Mouse (Mus musculus) right cerebral cortex, adult 2 months (tissue): ENCODE results near the gene Sema4b.
A peak's percentile ranks its signal among the peaks of the same experiment; 100 is the strongest.

Experiments
- DNase-seq, 2 experiments: peaks; one replicate each; pipeline ENCODE4 v3.0.0; 2021 to 2022; ENCODE audit warnings: low spot score in 2 of 2

Sema4b gene

DNA sequence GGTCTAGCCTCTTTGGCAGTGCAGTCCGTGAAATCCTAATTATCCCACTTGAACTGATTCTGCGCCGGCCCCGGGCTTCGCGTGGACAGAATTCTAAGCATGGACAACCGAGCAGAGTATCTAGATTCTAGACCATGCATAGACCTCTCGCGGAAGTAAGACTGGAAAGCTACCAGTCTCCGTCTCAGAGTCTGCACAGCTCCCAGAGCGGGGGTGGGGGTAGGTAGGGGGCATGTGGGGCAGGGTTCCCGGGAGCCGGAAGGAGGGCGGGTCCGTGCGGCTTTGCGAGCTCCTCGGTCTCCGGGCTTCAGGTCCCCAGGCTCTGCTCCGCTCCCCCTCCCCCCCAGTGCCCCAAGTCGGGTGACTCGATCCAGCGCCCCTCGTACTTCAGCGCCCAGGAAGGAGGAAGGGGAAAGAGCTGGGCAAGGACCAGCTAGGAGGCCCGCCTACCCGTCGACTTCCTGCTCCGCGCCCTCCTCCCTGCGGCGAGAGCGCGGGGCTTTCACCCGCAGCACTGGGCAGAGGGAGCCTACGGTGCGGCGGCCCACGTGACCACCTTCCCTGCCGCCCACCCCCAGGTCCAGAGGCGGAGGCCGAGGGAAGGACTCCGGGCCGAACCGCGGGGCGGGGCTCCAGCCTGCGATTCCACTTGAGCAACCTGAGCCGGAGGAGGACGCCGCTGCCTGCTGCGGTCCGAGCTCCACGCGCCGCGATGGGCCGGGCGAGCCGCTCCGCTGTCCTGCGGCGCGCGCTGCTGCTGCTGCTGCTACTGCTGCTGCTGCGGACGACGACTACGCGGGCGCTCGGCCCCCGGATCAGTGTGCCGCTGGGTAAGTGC lies 11.5 kb downstream of the Sema4b start:
- peak; percentile 72 to 80 for DNase-seq

- DNase-seq, result no peak
These were observed 12.2 kb downstream of the Sema4b start for GRCm38 (mm10) chr7:80198863-80199262.

DNA sequence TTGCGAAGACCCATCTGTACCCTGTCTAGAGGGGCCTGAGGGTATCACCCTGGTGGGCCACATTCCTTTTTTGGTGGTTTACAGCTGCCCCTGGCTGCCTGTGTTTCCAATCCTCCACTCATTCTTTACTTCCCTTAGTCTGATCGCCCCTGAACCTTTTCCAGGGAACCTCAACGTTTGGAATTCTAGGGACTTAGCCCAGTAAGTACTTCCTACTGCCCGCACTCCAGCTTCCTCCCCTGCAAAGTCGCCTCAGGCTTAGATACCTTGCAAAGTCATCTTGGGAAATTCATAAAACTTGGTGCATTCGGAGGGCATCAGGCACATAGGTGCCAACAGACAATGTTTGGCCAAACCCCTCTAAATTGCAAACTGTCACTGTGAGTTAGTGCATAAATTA lies 12.6 kb downstream of the Sema4b start:
- no peak for DNase-seq

- no peak for DNase-seq
These were observed 13.4 kb downstream of the Sema4b start for GRCm38 (mm10) chr7:80199851-80200587.

DNA sequence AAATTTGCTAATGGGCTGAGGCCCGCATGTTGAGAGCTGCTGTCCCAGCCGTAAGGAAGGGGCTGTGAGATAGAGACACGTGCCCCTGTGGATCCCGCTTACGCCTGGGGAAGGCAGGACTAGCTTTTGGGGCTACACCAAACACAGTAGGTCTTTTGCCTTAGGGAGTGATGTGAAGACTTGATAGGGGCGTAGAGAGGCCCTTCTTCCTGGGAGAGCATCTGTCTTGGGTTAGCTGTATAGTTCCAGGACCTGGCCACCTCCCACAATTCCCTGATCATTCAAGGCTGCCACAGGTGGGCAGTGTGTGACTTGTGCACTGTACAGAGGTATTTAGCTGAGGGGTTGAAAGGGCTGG lies 13.9 kb downstream of the Sema4b start:
- DNase-seq, result no peak

DNA sequence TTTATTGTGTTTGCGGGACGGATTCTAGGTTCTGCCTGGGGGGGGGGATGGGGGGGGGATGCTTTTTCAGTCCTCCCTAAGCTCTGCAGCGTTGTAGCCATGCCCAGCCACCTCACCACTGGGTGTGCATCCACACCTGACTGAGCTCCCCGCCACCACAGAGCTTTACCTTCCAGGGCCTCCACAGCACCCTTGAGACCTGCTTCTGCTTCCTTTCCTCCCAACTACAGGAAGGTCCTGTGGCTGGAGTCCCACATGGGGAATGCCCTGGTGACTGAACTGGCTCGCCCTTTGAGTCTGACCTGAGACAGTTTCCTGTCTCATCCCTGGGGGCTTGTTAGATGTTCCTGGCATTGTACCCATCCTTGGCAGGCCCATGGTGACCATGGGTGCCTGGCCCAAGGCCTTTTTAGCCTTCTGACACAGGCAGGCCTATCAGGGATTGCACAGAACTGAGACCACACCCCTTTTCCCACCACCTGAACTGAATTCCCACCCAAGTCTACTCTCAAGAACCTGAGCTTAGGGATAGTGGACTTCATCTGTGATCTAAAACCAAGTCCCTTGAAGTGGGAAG lies 14.4 kb downstream of the Sema4b start:
- DNase-seq, result no peak

DNA sequence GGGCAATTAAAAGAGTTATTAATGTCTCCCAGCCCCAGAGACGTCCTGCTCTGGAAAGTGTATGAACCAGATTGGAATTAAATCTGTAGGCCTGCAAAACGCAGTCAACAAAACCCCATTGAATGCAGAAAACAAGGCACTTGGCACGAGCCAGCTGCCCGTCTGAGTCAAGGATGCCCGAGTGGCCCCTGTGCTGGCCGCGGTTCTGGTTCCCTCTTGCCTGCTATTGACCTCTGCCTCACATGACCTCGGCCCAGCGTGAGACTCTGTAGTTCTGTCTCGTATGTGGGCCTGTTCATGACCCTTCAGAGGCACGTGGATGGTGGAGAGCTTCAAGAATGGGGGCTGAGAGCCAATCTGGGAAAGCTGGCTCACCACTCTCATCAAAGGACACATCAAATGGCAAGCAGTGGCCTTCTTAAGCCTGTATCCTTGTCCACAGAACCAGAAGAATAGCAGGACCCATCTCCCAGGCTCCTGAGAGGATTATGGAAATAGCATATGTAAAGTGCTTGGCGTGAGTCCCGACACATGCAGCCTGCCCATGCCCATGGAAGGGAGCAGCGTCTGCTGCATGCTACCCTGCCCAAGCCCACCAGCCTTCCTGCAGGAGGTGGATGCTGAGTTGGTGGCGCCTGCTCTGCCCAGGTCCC lies 15.4 kb downstream of the Sema4b start:
- DNase-seq, result no peak

- DNase-seq, result no peak
These were observed 16.3 kb downstream of the Sema4b start for GRCm38 (mm10) chr7:80202961-80203360.

- no peak for DNase-seq
These were observed 17.0 kb downstream of the Sema4b start for GRCm38 (mm10) chr7:80203638-80204096.

DNA sequence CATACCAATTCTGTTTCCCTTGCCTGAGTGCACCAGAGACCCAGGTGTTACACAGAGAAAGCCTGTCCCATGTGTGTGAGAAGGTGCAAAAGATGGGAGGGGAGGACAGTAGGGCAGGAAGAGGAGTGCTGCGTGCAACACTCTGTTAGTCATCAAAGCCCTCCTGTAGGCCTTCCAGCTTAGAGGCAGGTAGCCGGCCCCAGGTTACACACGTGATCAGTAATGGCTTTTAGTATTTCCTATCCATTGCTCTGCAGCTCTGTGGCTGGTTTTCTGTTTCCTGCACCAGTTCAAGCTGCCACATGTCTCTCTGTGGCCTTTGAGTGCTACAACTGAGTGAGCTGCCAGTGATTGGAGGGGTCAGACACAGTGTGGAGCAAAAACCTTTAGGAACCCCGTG lies 17.7 kb downstream of the Sema4b start:
- no peak for DNase-seq

- no peak for DNase-seq
These were observed 18.3 kb downstream of the Sema4b start for GRCm38 (mm10) chr7:80204961-80205360.

DNA sequence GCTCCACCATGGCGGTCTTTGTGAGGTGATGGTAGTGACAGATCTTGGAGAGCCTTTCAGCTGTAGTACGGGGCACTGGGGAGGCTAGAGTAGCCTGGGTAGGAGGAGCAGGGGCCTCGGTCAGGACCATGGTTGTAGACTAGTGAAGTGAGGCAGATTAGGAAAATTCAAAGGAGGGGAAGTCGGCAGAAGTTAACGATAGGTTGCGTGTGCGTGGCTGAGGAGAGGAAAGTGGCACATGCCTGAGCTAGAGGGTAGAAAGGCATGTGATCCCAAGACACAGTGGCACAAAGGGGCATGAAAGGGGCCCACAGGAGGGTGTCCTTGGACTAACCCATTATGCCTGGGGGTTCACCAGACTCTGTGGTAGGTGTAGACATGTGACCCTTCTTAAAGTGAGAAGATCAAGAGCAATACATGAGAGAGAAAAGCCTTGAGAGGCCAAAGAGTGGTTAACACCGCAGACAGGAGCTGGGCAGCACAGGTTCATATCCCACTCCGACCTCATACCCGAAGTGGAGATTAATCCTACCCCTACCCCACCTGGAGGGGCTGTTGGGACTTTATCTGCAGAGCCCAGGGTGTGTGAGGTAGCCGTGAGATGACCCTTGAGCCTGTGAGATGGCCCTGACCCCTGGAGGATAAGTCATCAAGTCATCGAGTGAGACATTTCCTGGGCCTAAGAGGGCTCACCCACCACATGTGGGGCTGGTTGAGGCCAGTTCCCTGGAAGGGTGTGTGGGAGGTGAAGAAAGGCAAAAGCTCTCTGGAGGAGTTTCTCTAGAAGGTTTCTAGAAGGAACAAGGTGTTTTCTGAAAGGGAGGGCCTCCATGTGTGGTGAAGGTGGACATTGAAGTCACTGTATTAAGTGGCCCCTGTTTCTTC lies 19.3 kb downstream of the Sema4b start:
- DNase-seq, result no peak

- DNase-seq, result no peak
These were observed 20.7 kb downstream of the Sema4b start for GRCm38 (mm10) chr7:80207314-80207731.

GRCm38 (mm10) chr7:80208026-80208642 lies 21.5 kb downstream of the Sema4b start:
- no peak for DNase-seq

GRCm38 (mm10) chr7:80208738-80209430 lies 22.2 kb downstream of the Sema4b start:
- DNase-seq, result no peak

DNA sequence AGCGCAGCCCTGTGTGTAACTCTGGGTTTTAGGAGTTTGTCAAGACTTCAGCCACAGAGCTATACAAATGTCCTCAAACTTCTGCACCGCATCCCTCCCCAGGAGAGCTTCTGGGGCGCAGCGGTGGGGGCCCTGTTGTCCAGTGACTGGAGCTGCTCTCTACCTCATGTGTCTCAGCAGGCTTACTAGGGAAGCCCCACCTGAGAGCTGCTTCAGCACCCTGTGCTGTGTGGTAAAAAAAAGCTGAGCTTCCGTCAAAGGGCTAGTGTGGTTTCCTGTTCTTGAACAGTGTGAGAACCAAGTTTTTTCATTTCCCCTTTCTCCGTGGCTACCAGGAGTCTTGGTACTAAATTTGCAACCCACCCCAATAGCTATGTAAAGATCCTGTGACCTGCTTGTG lies 23.0 kb downstream of the Sema4b start:
- DNase-seq, result no peak

DNA sequence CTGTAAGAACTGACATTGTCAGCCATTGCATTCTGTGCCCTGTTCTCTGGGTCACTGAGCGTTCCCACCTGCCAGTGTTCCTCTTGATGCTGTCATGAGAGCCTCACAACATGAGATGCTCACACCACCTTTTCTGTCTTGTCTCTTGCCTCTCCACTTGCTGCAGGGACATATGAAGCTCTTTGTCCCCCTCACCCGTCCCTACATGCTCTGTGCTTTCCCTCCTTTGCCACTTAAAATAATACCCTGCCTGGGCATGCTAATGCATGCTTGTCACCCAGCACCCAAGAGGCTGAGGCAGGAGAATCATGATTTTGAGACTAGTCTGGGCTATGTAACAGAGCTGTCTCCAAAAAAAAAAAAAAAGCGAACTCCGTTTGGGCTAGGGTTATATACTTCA lies 24.3 kb downstream of the Sema4b start:
- no peak for DNase-seq

GRCm38 (mm10) chr7:80213604-80214003 lies 27.0 kb downstream of the Sema4b start:
- no peak for DNase-seq

- DNase-seq, result no peak
These were observed 27.8 kb downstream of the Sema4b start for GRCm38 (mm10) chr7:80214459-80214858.

DNA sequence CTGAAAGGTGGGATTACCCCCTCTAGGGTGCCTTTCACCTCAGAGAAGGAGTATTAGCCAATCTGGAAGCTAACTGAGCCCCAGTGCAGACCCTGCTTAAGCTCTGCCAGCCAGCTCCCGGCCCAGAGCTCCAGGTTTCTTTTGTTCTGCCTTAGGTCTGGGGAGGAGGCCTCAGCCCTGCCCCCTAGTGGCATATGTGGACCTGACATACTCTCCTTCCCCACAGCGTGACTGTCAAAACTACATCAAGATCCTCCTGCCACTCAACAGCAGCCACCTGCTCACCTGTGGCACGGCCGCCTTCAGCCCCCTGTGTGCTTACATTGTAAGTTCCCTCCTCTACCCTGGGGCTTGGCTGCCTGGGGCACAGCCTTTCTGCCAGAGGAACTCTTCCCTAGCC lies 28.8 kb downstream of the Sema4b start:
- DNase-seq, result peak; percentile 73 to 84
